Mouse (Mus musculus) heart, adult 2 months (tissue): ENCODE data around the gene Rbbp5.

Experiments
- CTCF ChIP-seq: fragments of 200-600 bp; IDR thresholded peaks from 2 replicates; pipeline ENCODE4 v1.8.1; 2022; ENCODE audit warnings: antibody characterized with exemption, mild to moderate bottlenecking, moderate library complexity
- POLR2A ChIP-seq: fragments of 200-500 bp; IDR thresholded peaks from 2 replicates; pipeline ENCODE4 v1.6.1; 2011; ENCODE audit warnings: mild to moderate bottlenecking, low read depth, low read length, control low read depth; ENCODE audit not compliant: insufficient read depth

GRCm38 (mm10) chr1:132436960-132437359 lies 40.2 kb upstream of the Rbbp5 start:
- TF ChIP-seq CTCF (no peak), POLR2A (no peak)
